Mouse (Mus musculus) testis, adult 2 months (tissue): Measurements from ENCODE around the gene Ddx31.

ENCODE experiments used
- CTCF ChIP-seq: fragments of 200-500 bp; IDR thresholded peaks from 2 replicates; pipeline ENCODE4 v1.5.1; 2012; ENCODE audit warnings: low read depth, mild to moderate bottlenecking, inconsistent platforms, low read length, moderate library complexity; ENCODE audit not compliant: control insufficient read depth, insufficient read depth, insufficient replicate concordance
- POLR2A ChIP-seq: fragments of 200-500 bp; IDR thresholded peaks from 2 replicates; pipeline ENCODE4 v1.6.1; 2012; ENCODE audit warnings: low read depth, mild to moderate bottlenecking, inconsistent platforms, low read length, moderate library complexity; ENCODE audit not compliant: control insufficient read depth

GRCm38 (mm10) chr2:28808841-28809240, 31.4 kb upstream of the Ddx31 start:
- TF ChIP-seq POLR2A (no peak), CTCF (no peak)
